Mouse (Mus musculus) cerebellum, postnatal 25 days (tissue): ENCODE data around the gene Ptgdr2.
A peak's percentile ranks its signal among the peaks of the same experiment; 100 is the strongest.

Source experiments
- DNase-seq, 2 experiments: peaks; one replicate each; pipeline ENCODE4 v3.0.0; 2021; ENCODE audit warnings: mixed read lengths in 2 of 2

Gene Ptgdr2

GRCm38 (mm10) chr19:10979184-10980168, 42.5 kb downstream of the Ptgdr2 start:
- peak; percentile 76 to 88 for DNase-seq

- no peak for DNase-seq
Measured at GRCm38 (mm10) chr19:10980210-10980609, 43.2 kb downstream of the Ptgdr2 start.

DNA sequence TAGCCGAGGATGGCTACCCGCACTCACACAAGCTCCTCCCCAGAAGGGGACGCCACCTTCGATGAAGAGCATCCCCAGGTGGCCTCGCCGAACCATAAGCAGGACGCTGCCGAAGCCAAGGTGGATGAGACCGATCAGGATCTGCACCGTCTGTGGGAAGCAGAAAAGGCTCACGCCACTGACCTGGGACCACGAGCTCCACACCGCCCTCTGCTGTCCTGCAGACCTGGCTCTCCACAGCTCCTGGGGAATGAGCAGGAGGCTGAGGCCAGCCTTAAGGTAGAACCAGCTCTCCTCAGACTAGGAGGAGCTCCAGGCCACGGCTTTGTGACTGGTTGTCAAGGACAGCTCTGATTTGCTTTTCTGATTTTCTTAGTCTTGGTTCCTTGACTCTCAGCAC, 46.2 kb downstream of the Ptgdr2 start:
- DNase-seq: peak; percentile 63 to 78

- DNase-seq: no peak
Measured at GRCm38 (mm10) chr19:10984551-10984950, 47.6 kb downstream of the Ptgdr2 start.

DNA sequence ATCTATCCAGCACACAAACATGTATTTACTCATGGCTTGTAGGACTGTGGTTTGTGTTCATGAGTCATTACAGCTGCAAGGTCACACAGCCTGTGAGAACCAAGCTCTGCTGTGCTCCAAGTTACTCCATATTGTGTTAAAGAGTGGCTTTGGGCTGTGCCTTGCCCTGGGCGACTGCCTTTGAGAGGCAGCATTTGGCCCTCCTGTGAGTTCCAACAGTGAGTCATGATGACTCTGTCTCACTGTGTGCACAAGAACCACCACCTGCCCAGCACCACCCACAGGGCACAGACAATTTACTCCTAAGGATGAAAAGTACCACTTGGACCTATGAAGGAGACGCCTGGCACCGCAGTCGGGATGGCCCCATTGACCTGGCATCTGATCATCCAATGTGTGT, 48.9 kb downstream of the Ptgdr2 start:
- DNase-seq: no peak

- no peak for DNase-seq
Measured at GRCm38 (mm10) chr19:10988563-10988962, 51.6 kb downstream of the Ptgdr2 start.

- DNase-seq: no peak
Measured at GRCm38 (mm10) chr19:10990751-10991150, 53.8 kb downstream of the Ptgdr2 start.

DNA sequence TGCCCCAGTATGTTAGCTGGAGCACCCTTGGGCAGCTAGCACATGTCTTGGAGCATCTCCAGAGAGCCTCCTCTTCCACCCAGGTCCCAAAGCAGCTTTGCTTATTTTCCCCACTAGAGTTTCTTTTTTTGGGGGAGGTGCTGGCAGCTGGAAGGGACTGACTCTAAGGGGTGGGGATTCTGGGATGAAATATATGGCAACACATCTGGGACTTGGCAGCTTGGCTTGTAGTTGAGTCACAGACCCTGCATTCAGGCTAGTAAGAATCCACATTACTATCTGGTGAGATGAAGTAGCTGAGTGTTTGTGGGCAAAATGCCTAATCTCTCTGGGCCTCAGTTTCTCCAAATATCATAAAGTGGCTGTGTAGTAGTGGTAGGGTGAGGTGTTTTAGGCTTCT, 55.0 kb downstream of the Ptgdr2 start:
- no peak for DNase-seq
